Mouse (Mus musculus) lung, postnatal 0 days (tissue): ENCODE measurements around the gene Srcin1. TPM values are rescaled to one million over a fixed set of nuclear protein-coding genes. Genes with fewer than 3 reads are reported as not detected.
A peak's percentile ranks its signal among the peaks of the same experiment; 100 is the strongest.

ENCODE experiments used
- ATAC-seq: fragments of 200-750 bp; cut with Nextera tagmentation; 2 replicates; pipeline ENCODE4 v1.8.0; 2017; ENCODE audit warnings: moderate library complexity
- DNase-seq: peaks from one replicate; pipeline ENCODE4 v3.0.0-alpha.2; 2016; ENCODE audit warnings: low spot score
- H3K27ac ChIP-seq: fragments of 300-500 bp; sonication (generic); 2 replicates; pipeline ENCODE4 v1.5.1; 2014; ENCODE audit warnings: antibody characterized with exemption, mild to moderate bottlenecking, low read length, mixed read lengths
- H3K27me3 ChIP-seq: fragments of 300-500 bp; sonication (generic); replicated peaks from 2 replicates; pipeline ENCODE4 v1.6.1; 2014; ENCODE audit warnings: low read length, mixed read lengths; ENCODE audit not compliant: insufficient read depth
- H3K36me3 ChIP-seq: fragments of 300-500 bp; sonication (generic); 2 replicates; pipeline ENCODE4 v1.6.1; 2014; ENCODE audit warnings: low read length, mixed read lengths; ENCODE audit not compliant: insufficient read depth
- H3K4me1 ChIP-seq: fragments of 300-500 bp; sonication (generic); 2 replicates; pipeline ENCODE4 v1.6.1; 2014; ENCODE audit warnings: antibody characterized with exemption, low read depth, low read length, mixed read lengths; ENCODE audit not compliant: insufficient read depth
- H3K4me2 ChIP-seq: fragments of 300-500 bp; sonication (generic); replicated peaks from 2 replicates; pipeline ENCODE4 v1.6.1; 2014; ENCODE audit warnings: low read depth, mild to moderate bottlenecking, low read length, moderate library complexity, mixed read lengths
- H3K4me3 ChIP-seq: fragments of 300-500 bp; sonication (generic); 2 replicates; pipeline ENCODE4 v1.5.1; 2014; ENCODE audit warnings: low read depth, low read length
- H3K9ac ChIP-seq: fragments of 300-500 bp; sonication (generic); replicated peaks from 2 replicates; pipeline ENCODE4 v1.6.1; 2014; ENCODE audit warnings: low read depth, mild to moderate bottlenecking
- H3K9me3 ChIP-seq: fragments of 300-500 bp; sonication (generic); 2 replicates; pipeline ENCODE4 v1.6.1; 2016; ENCODE audit warnings: low read length, mixed read lengths
- CTCF ChIP-seq: IDR thresholded peaks from 2 replicates; pipeline ENCODE4 v1.5.1; 2016; ENCODE audit warnings: antibody characterized with exemption, mild to moderate bottlenecking
- EP300 ChIP-seq: IDR thresholded peaks from 2 replicates; pipeline ENCODE4 v1.6.1; 2016; ENCODE audit warnings: antibody characterized with exemption, mild to moderate bottlenecking, control low read depth
- WGBS: fragments of 180-500 bp; shearing (Covaris S2); extraction: QIAGEN DNeasy Blood & Tissue Kit; methylation state at CpG from one replicate; pipeline ENCODE4 v1.1.7; 2014; 5-methylcytosine and 5-hydroxymethylcytosine counted together
- polyA plus RNA-seq: library from polyadenylated mRNA; unstranded; fragments of >200 nt; fragmentation: Nextera tagmentation; extraction: Ambion mirVana; gene quantifications from 2 replicates; pipeline ENCODE4 v1.2.1, GENCODE M21; 2015

Srcin1 gene
- polyA plus RNA-seq, 1 experiment from 2014 or later: 0.36 TPM

DNA sequence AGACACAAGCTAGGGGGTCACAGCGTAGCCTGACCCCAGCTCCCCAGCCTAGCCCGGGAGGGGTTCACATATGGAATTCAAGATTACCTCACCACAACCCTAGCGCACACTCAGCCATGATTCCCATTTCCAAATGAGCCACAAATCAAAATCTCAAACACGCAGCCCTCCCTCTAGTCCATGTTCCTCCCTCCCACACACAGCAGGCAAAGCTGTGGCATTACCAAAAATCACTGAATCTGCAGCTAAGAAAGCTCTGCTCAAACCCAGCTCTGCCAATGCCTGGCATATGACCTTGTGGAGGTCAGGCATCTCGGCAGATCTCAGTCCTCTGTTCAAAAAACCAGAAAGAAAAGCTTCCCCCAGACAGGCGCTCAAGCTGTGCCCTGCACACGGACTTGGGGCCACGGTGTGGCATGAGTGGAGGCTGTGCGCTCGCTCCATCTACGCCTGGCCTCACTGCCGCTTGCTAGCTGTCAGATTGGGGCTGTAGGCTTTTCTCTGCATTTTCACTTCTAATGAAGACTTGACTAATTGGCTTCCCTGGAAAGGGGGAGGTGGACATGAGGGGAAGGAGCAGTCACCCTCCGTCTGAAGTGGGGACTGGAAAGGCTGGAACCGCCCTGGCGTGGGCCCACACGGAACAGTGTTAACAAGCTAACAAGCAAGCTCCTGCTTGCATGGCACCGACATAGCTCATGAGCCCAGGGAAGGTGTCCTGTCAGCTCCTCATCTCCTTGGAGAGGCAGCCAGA is 15.6 kb downstream of the Srcin1 start:
- Histone ChIP-seq H3K36me3 (no peaks in the 10 kb centered on the region), H3K9ac (no peak overlapping the region), H3K4me2 (no peak overlapping the region), H3K4me3 (no peak overlapping the region), H3K4me1 (no peaks in the 10 kb centered on the region), H3K9me3 (no peaks in the 10 kb centered on the region), H3K27ac (no peak overlapping the region), H3K27me3 (0 out of 2 replicates have a peak, but pooled peaks cover 4% of the 10 kb centered on the region)
- DNase-seq (no peak), ATAC-seq (no peak)
- WGBS: 52% methylated on average over 17 of the region's 17 CpGs
- no peak for TF ChIP-seq EP300
- no peak for TF ChIP-seq CTCF

DNA sequence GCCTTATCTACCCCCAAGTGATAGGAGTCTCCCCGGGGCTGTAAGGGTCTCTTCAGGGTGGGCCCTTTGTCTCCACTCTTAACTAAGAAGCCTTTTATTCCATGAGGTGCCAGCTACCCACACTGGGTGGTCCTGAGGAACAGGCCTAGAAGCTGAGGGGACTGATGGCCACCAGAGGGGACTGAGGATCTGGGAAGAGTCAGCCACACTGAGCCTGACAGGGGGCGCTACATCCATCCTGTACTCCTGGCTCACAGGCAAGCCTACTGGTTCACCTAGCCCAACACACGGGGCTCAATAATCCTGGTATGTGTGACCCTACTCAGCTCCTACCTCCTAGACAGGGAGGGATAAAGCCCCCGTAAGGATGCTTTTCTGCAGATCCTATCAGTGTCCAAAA is 16.4 kb downstream of the Srcin1 start:
- DNase-seq: no peak
- TF ChIP-seq CTCF (peak; percentile 65), EP300 (no peak)
- H3K4me3 ChIP-seq: no peak overlapping the region
- H3K4me2 ChIP-seq: no peak overlapping the region
- H3K27ac ChIP-seq: no peak overlapping the region
- no peak overlapping the region for H3K9ac ChIP-seq
- H3K4me1 ChIP-seq: no peaks in the 10 kb centered on the region
- no peak for ATAC-seq
- no peaks in the 10 kb centered on the region for H3K36me3 ChIP-seq
- H3K9me3 ChIP-seq: no peaks in the 10 kb centered on the region
- 45% methylated on average over 4 of the region's 4 CpGs for WGBS
- no peaks in the 10 kb centered on the region for H3K27me3 ChIP-seq

DNA sequence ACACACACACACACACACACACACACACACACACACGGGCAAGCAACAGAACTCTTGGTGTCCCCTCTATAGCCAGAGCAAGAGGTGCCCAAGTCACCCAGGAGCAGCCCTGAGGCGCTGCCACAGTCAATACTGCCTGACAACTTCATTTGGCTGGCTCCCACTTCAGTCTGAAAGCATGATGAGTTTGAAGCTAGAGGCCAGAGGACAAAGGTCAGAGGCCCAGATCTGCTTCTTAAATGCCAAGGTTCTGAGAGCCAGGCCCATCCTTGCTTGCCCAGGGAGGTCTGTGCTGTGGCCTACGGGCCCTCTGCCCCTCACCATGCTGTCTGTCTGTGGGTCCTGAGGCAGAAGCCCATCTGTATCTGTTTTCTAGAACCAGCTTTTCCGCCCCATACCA is 18.1 kb downstream of the Srcin1 start:
- no peaks in the 10 kb centered on the region for H3K27me3 ChIP-seq
- WGBS: 77% methylated on average over 4 of the region's 4 CpGs
- no peak overlapping the region for H3K9ac ChIP-seq
- no peak for DNase-seq
- no peak overlapping the region for H3K27ac ChIP-seq
- ATAC-seq: no peak
- H3K4me2 ChIP-seq: no peak overlapping the region
- H3K4me3 ChIP-seq: no peak overlapping the region
- no peaks in the 10 kb centered on the region for H3K4me1 ChIP-seq
- H3K9me3 ChIP-seq: no peaks in the 10 kb centered on the region
- TF ChIP-seq CTCF (no peak), EP300 (no peak)
- H3K36me3 ChIP-seq: no peaks in the 10 kb centered on the region

DNA sequence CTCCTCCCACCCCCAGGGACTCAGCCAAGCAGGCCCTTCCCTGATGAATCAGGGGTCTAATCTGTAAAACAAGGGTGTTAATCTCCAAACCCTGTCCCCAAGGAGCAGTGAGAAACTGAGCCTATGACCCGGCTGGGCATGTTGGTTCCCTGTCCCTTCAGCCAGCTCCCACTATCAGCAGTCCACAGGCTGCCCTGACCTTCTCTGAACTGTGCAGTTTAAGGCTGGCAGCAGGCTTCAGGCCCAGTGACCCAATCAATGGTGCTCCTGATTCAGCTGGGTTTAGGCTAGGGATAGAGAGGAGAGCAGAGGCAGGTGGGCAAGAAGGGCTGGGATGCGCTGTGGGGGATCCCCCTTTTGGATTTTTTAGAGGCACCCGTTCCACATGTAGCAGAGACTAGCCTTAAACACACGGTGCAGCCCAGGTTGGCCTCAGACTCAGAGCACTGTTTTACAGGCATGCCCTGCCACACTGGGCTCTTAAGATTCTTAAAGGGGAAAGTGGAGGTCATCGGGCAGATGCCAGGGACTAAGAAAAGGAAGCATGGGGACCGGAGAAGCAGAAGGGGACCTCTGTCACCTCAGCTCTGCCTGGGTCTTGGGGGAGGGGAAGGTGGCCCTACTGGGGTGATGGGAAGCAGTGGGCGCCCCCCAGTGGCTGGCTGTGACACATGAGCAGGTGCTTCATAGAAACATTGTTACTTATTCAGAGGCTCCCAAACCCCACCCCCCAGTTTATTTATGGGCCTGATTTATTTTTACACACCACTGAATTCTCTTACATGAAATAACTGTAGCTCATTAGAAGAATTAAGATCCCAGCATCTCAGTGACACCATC is 19.2 kb downstream of the Srcin1 start:
- H3K4me1 ChIP-seq: no peaks in the 10 kb centered on the region
- H3K36me3 ChIP-seq: no peaks in the 10 kb centered on the region
- H3K4me2 ChIP-seq: no peak overlapping the region
- peaks cover 8% of the 10 kb centered on the region; the same call in 1 of the 2 replicates for H3K27me3 ChIP-seq
- no peak for ATAC-seq
- no peaks in the 10 kb centered on the region for H3K9me3 ChIP-seq
- no peak overlapping the region for H3K4me3 ChIP-seq
- DNase-seq: peak; percentile 58
- 17% methylated on average over 7 of the region's 7 CpGs for WGBS
- peak; percentile 71 for TF ChIP-seq CTCF
- no peak for TF ChIP-seq EP300
- H3K9ac ChIP-seq: no peak overlapping the region
- no peak overlapping the region for H3K27ac ChIP-seq

DNA sequence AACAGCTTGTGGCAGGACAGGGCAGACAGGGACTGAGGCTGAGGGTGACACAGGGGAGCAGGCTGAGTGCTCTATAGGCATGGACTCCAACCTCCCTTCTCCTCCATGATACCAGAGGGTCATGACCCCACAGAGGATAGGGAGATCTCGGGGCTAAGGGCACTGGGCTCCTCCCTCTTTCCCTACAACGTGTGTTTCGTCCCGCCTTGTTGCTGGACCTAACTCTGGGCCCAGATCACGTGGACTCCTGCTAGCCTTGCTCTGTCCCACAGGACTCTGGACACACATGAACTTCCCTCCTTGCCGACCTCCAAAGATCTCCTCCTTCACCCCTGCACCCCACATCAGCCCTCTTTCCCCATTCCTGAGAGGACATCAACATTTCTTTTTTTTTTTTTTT is 20.8 kb downstream of the Srcin1 start:
- Histone ChIP-seq H3K4me3 (no peak overlapping the region), H3K36me3 (no peaks in the 10 kb centered on the region), H3K9ac (no peak overlapping the region), H3K27ac (no peak overlapping the region), H3K27me3 (peaks cover 18% of the 10 kb centered on the region), H3K4me1 (no peaks in the 10 kb centered on the region), H3K9me3 (no peaks in the 10 kb centered on the region), H3K4me2 (no peak overlapping the region)
- 44% methylated on average over 6 of the region's 6 CpGs for WGBS
- DNase-seq (no peak), ATAC-seq (no peak)
- no peak for TF ChIP-seq EP300
- TF ChIP-seq CTCF: no peak

DNA sequence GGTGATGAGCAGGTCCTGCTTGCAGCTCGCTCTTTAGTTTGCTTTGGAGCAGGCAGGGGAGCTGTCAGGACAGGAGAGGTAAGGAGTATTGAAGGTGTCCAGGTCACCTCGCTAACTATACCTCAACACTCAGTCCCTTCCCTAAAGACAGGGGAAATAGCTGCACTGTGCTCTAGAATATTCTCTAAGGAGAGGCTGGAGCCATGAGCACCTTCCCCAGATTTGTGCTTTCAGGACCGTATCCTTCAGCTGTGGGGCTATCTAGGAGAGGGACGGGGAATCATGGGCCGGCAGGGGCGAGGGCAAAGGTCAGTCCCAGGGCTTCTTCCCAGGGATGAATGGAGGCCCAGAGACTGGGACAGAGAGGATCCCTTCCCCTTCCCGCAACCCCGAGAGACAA is 23.8 kb downstream of the Srcin1 start:
- H3K4me3 ChIP-seq: no peak overlapping the region
- peaks cover 39% of the 10 kb centered on the region for H3K27me3 ChIP-seq
- no peaks in the 10 kb centered on the region for H3K9me3 ChIP-seq
- H3K4me1 ChIP-seq: no peaks in the 10 kb centered on the region
- DNase-seq (no peak), ATAC-seq (no peak)
- TF ChIP-seq EP300: no peak
- TF ChIP-seq CTCF: no peak
- H3K27ac ChIP-seq: no peak overlapping the region
- no peak overlapping the region for H3K9ac ChIP-seq
- WGBS: 20% methylated on average over 7 of the region's 8 CpGs
- H3K36me3 ChIP-seq: no peaks in the 10 kb centered on the region
- no peak overlapping the region for H3K4me2 ChIP-seq
